Mouse (Mus musculus): ENCODE measurements around the gene Cdk18. TPM values are rescaled to one million over a fixed set of nuclear protein-coding genes. Genes with fewer than 3 reads are reported as not detected.
A peak's percentile ranks its signal among the peaks of the same experiment; 100 is the strongest.

The Cdk18 gene
- polyA plus RNA-seq, 1 experiment: 24.9 TPM

DNA sequence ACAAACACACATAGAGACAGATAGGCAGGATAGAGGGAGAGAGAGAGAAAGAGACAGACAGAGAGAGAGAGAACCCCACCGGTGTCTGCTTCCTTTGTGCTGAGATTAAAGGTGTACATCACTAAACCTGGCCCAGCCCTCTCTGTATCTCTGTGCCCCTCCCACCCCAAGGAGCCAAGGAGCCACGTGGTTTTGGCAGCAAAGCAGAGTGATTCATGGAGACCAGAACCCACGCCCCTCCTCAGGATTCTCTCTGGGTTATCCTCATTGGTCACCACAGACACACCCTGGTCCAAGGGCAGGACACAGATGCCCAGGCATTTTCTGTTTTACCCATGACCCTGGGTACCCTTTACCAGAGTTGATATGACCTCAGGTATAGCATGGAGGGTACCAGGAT is 26.4 kb downstream of the Cdk18 start:
- TF ChIP-seq CTCF (IDR thresholded peaks at IDR 0.05; ENCODE audit: control insufficient read depth, insufficient read depth, insufficient replicate concordance, low read depth, low read length) (no peak), POLR2A (IDR thresholded peaks at IDR 0.05; ENCODE audit: control insufficient read depth, low read depth, low read length) (no peak)

DNA sequence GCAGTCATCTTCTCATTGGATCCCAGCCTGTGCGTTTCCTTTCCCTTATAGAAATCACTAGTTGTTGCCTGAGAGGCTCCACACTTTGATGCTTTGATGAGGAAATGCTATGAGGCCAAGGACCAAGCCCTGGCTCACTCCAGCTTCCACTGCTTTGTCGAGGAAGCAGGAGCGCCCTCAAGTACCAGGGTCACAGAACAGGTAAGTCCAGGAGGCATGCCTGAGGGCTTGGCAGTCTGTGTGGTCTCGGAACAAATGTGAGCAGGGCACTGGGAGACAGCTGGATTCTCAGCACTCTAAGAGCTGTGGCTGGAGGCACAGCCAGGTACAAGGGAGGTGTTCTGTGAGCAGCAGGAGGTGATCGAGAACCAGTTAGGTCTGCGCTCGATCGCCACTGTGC is 27.1 kb downstream of the Cdk18 start:
- Histone ChIP-seq H3K36me3 (ENCODE audit: control insufficient read depth, insufficient read depth, low read length) (no peaks in the 10 kb centered on the region), H3K27me3 (ENCODE audit: control insufficient read depth, insufficient read depth, low read length) (no peaks in the 10 kb centered on the region)
- TF ChIP-seq CTCF (IDR thresholded peaks at IDR 0.05; ENCODE audit: control insufficient read depth, insufficient read depth, insufficient replicate concordance, low read depth, low read length) (no peak), POLR2A (IDR thresholded peaks at IDR 0.05; ENCODE audit: control insufficient read depth, low read depth, low read length) (no peak)

More for the DNA sequence above, 26.4 kb downstream of the Cdk18 start:
- Histone ChIP-seq H3K4me1 (ENCODE audit: control insufficient read depth, insufficient read depth, low read length) (peaks cover 4% of the 10 kb centered on the region), H3K27ac (ENCODE audit: control insufficient read depth, insufficient read depth, low read depth, low read length) (no peak overlapping the region), H3K36me3 (ENCODE audit: control insufficient read depth, insufficient read depth, low read length) (no peaks in the 10 kb centered on the region), H3K4me3 (ENCODE audit: control insufficient read depth, low read depth, low read length) (no peak overlapping the region), H3K27me3 (ENCODE audit: control insufficient read depth, insufficient read depth, low read length) (no peaks in the 10 kb centered on the region)

DNA sequence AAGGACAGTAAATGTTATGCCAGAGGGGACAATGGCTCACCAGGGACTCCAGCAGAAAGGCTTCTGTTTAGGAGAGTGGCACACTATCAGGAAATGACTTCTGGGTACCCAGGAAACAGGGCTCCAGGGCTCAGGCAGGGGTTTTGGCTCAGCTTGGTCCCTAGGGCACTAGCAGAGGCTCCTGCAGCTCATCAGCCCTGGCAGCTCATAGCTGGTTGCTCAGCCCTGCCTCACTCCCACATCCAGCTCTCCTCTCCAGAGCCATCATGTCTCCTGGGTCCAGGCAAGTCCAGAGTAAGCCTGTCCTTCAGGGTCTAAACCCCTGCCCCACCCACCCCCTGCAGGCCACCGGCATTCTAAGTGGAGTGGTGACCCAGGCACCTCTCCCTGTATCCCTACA is 28.1 kb downstream of the Cdk18 start:
- Histone ChIP-seq H3K27me3 (ENCODE audit: control insufficient read depth, insufficient read depth, low read length) (no peaks in the 10 kb centered on the region), H3K36me3 (ENCODE audit: control insufficient read depth, insufficient read depth, low read length) (no peaks in the 10 kb centered on the region), H3K4me1 (ENCODE audit: control insufficient read depth, insufficient read depth, low read length) (peaks cover 1% of the 10 kb centered on the region; the same call in 1 of the 2 replicates), H3K4me3 (ENCODE audit: control insufficient read depth, low read depth, low read length) (no peak overlapping the region), H3K27ac (ENCODE audit: control insufficient read depth, insufficient read depth, low read depth, low read length) (no peak overlapping the region)
- TF ChIP-seq CTCF (IDR thresholded peaks at IDR 0.05; ENCODE audit: control insufficient read depth, insufficient read depth, insufficient replicate concordance, low read depth, low read length) (no peak), POLR2A (IDR thresholded peaks at IDR 0.05; ENCODE audit: control insufficient read depth, low read depth, low read length) (no peak)

More for the DNA sequence above, 27.1 kb downstream of the Cdk18 start:
- Histone ChIP-seq H3K4me3 (ENCODE audit: control insufficient read depth, low read depth, low read length) (no peak overlapping the region), H3K27ac (ENCODE audit: control insufficient read depth, insufficient read depth, low read depth, low read length) (no peak overlapping the region), H3K4me1 (ENCODE audit: control insufficient read depth, insufficient read depth, low read length) (peaks cover 4% of the 10 kb centered on the region)

- Histone ChIP-seq H3K4me3 (ENCODE audit: control insufficient read depth, low read depth, low read length) (no peak overlapping the region), H3K36me3 (ENCODE audit: control insufficient read depth, insufficient read depth, low read length) (no peaks in the 10 kb centered on the region), H3K27me3 (ENCODE audit: control insufficient read depth, insufficient read depth, low read length) (no peaks in the 10 kb centered on the region), H3K4me1 (ENCODE audit: control insufficient read depth, insufficient read depth, low read length) (peaks cover 2% of the 10 kb centered on the region), H3K27ac (ENCODE audit: control insufficient read depth, insufficient read depth, low read depth, low read length) (no peak overlapping the region)
- TF ChIP-seq POLR2A (IDR thresholded peaks at IDR 0.05; ENCODE audit: control insufficient read depth, low read depth, low read length) (no peak), CTCF (IDR thresholded peaks at IDR 0.05; ENCODE audit: control insufficient read depth, insufficient read depth, insufficient replicate concordance, low read depth, low read length) (no peak)
These were observed 30.1 kb downstream of the Cdk18 start for GRCm38 (mm10) chr1:132109368-132109767.

GRCm38 (mm10) chr1:132104353-132104752 is 35.1 kb downstream of the Cdk18 start:
- Histone ChIP-seq H3K27me3 (ENCODE audit: control insufficient read depth, insufficient read depth, low read length) (no peaks in the 10 kb centered on the region), H3K4me1 (ENCODE audit: control insufficient read depth, insufficient read depth, low read length) (peaks cover 5% of the 10 kb centered on the region), H3K36me3 (ENCODE audit: control insufficient read depth, insufficient read depth, low read length) (no peaks in the 10 kb centered on the region), H3K4me3 (ENCODE audit: control insufficient read depth, low read depth, low read length) (peak overlapping the region; percentile 59), H3K27ac (ENCODE audit: control insufficient read depth, insufficient read depth, low read depth, low read length) (no peak overlapping the region)
- TF ChIP-seq POLR2A (IDR thresholded peaks at IDR 0.05; ENCODE audit: control insufficient read depth, low read depth, low read length) (no peak), CTCF (IDR thresholded peaks at IDR 0.05; ENCODE audit: control insufficient read depth, insufficient read depth, insufficient replicate concordance, low read depth, low read length) (no peak)

DNA sequence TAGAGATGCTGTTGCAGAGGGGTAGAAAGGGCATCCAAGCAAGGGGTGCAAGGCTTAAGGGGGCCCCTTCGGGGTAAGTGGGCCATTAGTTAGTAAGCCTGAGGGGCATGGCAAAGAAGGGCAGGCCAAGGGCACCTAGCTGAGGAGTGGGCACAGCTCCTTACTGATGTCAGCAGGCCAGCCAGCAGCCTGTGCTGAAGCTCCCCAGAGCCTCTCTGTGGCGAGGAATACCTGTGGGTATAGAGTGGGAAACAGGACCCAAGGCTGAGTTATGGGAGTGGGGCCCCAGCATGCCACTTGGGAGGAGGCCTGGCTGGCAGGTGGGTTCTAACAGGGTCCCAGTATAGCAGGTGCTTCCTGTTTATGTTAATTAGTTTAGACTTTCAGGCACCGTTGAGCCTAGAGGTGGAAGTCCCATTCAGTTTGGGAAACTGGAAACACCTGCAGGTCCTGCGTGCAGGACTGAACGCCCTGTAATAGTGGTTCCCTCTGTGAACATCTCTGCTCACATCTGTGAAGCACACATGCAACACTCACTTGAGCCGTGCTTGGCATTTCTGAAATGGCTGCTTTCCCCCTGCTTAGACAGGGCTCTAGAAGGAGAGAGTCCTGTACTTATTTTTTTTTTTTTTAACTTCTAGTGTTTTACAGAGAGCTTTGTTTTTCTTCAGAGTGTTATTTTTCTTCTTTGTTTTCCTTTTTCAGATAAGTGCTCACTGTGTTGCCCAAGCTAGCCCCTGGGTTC is 37.4 kb downstream of the Cdk18 start:
- Histone ChIP-seq H3K4me3 (ENCODE audit: control insufficient read depth, low read depth, low read length) (no peak overlapping the region), H3K27ac (ENCODE audit: control insufficient read depth, insufficient read depth, low read depth, low read length) (no peak overlapping the region), H3K4me1 (ENCODE audit: control insufficient read depth, insufficient read depth, low read length) (peaks cover 5% of the 10 kb centered on the region), H3K27me3 (ENCODE audit: control insufficient read depth, insufficient read depth, low read length) (no peaks in the 10 kb centered on the region), H3K36me3 (ENCODE audit: control insufficient read depth, insufficient read depth, low read length) (no peaks in the 10 kb centered on the region)
- no peak for TF ChIP-seq CTCF (IDR thresholded peaks at IDR 0.05; ENCODE audit: control insufficient read depth, insufficient read depth, insufficient replicate concordance, low read depth, low read length)
- TF ChIP-seq POLR2A (IDR thresholded peaks at IDR 0.05; ENCODE audit: control insufficient read depth, low read depth, low read length): no peak

GRCm38 (mm10) chr1:132099775-132100174 is 39.7 kb downstream of the Cdk18 start:
- H3K4me1 ChIP-seq (ENCODE audit: control insufficient read depth, insufficient read depth, low read length): peaks cover 5% of the 10 kb centered on the region
- H3K4me3 ChIP-seq (ENCODE audit: control insufficient read depth, low read depth, low read length): no peak overlapping the region
- H3K27ac ChIP-seq (ENCODE audit: control insufficient read depth, insufficient read depth, low read depth, low read length): no peak overlapping the region
- H3K27me3 ChIP-seq (ENCODE audit: control insufficient read depth, insufficient read depth, low read length): no peaks in the 10 kb centered on the region
- no peaks in the 10 kb centered on the region for H3K36me3 ChIP-seq (ENCODE audit: control insufficient read depth, insufficient read depth, low read length)
- TF ChIP-seq POLR2A (IDR thresholded peaks at IDR 0.05; ENCODE audit: control insufficient read depth, low read depth, low read length) (no peak), CTCF (IDR thresholded peaks at IDR 0.05; ENCODE audit: control insufficient read depth, insufficient read depth, insufficient replicate concordance, low read depth, low read length) (no peak)
